Mouse (Mus musculus): Measurements from ENCODE around the gene A630001G21Rik. TPM values are rescaled to one million over a fixed set of nuclear protein-coding genes. Genes with fewer than 3 reads are reported as not detected.
A peak's percentile ranks its signal among the peaks of the same experiment; 100 is the strongest.

A630001G21Rik gene
- polyA plus RNA-seq, 1 experiment from 2014 or later: 0.92 TPM

DNA sequence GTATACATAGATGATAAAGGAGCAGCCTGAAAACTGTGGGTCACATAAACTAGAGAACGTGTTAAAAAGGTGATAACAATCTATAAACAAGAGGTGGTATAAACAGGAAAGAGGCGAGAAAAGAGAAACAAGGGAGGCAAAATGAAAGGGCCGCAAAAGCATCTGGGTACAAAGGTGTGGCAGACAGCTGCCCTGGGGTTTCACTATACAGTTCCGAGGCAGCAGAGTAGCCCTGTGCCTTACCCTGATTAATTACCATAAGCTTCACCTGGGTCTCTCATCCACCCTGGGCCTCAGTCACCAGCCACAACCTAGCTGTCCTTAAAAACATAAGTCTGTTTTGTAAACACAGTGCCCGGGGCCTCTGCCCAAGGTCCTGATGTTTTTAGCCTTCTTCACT is 91.8 kb downstream of the A630001G21Rik start:
- DNase-seq (ENCODE audit: low spot score): no peak
- no peak overlapping the region for H3K4me3 ChIP-seq
- H3K27ac ChIP-seq (replicated peaks): no peak overlapping the region
- WGBS: 69% methylated on average over 5 of the region's 5 CpGs
- H3K9me3 ChIP-seq: no peaks in the 10 kb centered on the region
- H3K36me3 ChIP-seq (replicated peaks): no peaks in the 10 kb centered on the region
- H3K27me3 ChIP-seq (replicated peaks; ENCODE audit: low read depth, poor library complexity, severe bottlenecking): no peaks in the 10 kb centered on the region
- peaks cover 8% of the 10 kb centered on the region for H3K4me1 ChIP-seq

DNA sequence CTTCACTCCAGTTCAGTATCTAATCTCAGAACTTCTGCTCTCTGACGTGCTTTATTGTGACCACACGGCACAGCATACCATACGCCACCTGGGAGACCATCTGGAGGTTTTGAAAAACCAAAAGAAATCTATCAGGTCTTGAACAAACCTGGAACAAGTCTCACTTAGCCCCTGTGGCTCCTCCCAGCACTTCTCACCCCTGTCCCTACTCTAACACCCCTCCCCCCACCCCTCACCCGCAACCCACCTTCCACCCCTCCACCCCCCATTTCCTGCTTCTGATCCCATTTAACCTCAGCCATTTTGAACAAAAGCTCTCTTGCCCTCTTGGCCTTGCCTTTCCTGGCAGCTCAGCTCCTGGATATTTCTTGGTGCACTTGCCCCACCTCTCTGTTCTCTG is 98.2 kb downstream of the A630001G21Rik start:
- H3K27me3 ChIP-seq (replicated peaks; ENCODE audit: low read depth, poor library complexity, severe bottlenecking): no peaks in the 10 kb centered on the region
- no peak overlapping the region for H3K27ac ChIP-seq (replicated peaks)
- no peaks in the 10 kb centered on the region for H3K36me3 ChIP-seq (replicated peaks)
- H3K9me3 ChIP-seq: no peaks in the 10 kb centered on the region
- peak; percentile 53 for DNase-seq (ENCODE audit: low spot score)
- WGBS: 52% methylated on average over 4 of the region's 4 CpGs
- H3K4me3 ChIP-seq: no peak overlapping the region
- H3K4me1 ChIP-seq: peaks cover 7% of the 10 kb centered on the region; the same call in 1 of the 2 replicates

Small RNA genes within 50 kb of the gene (microRNA-seq; reads per million reads assigned to microRNA genes)
- gene Gm25472 (not detected), gene Mir8096 (not detected)

Other genes starting within 250 kb of the A630001G21Rik start
- not detected in 2 replicates for gene G530012D18Rik, start 203.0 kb downstream of the A630001G21Rik start, polyA plus RNA-seq (2016; fragmentation: Nextera tagmentation; extraction: Ambion mirVana)
- gene Sp110, start 179.8 kb downstream of the A630001G21Rik start, polyA plus RNA-seq (2016; fragmentation: Nextera tagmentation; extraction: Ambion mirVana): 0.38 and 0.69 TPM in 2 replicates
- gene Sp140, start 178.3 kb downstream of the A630001G21Rik start, polyA plus RNA-seq (2016; fragmentation: Nextera tagmentation; extraction: Ambion mirVana): 0.55 and 0.79 TPM in 2 replicates
- gene Sp100, start 128.7 kb downstream of the A630001G21Rik start, polyA plus RNA-seq (2016; fragmentation: Nextera tagmentation; extraction: Ambion mirVana): 0.26 and 0.34 TPM in 2 replicates
- gene Cab39, start 14.8 kb upstream of the A630001G21Rik start, polyA plus RNA-seq (2016; fragmentation: Nextera tagmentation; extraction: Ambion mirVana): 33.6 and 34.2 TPM in 2 replicates
- gene Itm2c, start 115.6 kb upstream of the A630001G21Rik start, polyA plus RNA-seq (2016; fragmentation: Nextera tagmentation; extraction: Ambion mirVana): 168 and 177 TPM in 2 replicates
- 0.22 TPM in 1 of 2 replicates, not detected in the other for gene 4933407L21Rik, start 149.8 kb upstream of the A630001G21Rik start, polyA plus RNA-seq (2016; fragmentation: Nextera tagmentation; extraction: Ambion mirVana)
- gene Gpr55, start 182.4 kb upstream of the A630001G21Rik start, polyA plus RNA-seq (2016; fragmentation: Nextera tagmentation; extraction: Ambion mirVana): not detected in 2 replicates
- gene Spata3, start 238.2 kb upstream of the A630001G21Rik start, polyA plus RNA-seq (2016; fragmentation: Nextera tagmentation; extraction: Ambion mirVana): not detected in 2 replicates